Mouse (Mus musculus): ENCODE data around the gene Slco4a1. TPM values are rescaled to one million over a fixed set of nuclear protein-coding genes. Genes with fewer than 3 reads are reported as not detected.

The Slco4a1 gene
- polyA plus RNA-seq, 1 experiment from 2014 or later = 2.4 TPM

Other genes with a start within 250 kb of the Slco4a1 start
- gene Lama5, start 230.4 kb upstream of the Slco4a1 start, polyA plus RNA-seq (2014; fragmentation: Nextera tagmentation; extraction: Ambion mirVana) = 1.2 and 2.0 TPM in 2 replicates
- 398 and 421 TPM in 2 replicates for gene Rps21, start 198.9 kb upstream of the Slco4a1 start, polyA plus RNA-seq (2014; fragmentation: Nextera tagmentation; extraction: Ambion mirVana)
- 32.9 and 33.3 TPM in 2 replicates for gene Cables2, start 182.7 kb upstream of the Slco4a1 start, polyA plus RNA-seq (2014; fragmentation: Nextera tagmentation; extraction: Ambion mirVana)
- gene Rbbp8nl, start 166.4 kb upstream of the Slco4a1 start, polyA plus RNA-seq (2014; fragmentation: Nextera tagmentation; extraction: Ambion mirVana) = not detected in 2 replicates
- gene Gata5, start 121.5 kb upstream of the Slco4a1 start, polyA plus RNA-seq (2014; fragmentation: Nextera tagmentation; extraction: Ambion mirVana) = not detected in 2 replicates
- gene Ntsr1, start 43.7 kb downstream of the Slco4a1 start, polyA plus RNA-seq (2014; fragmentation: Nextera tagmentation; extraction: Ambion mirVana) = 1.6 and 2.3 TPM in 2 replicates
- gene Mrgbp, start 125.1 kb downstream of the Slco4a1 start, polyA plus RNA-seq (2014; fragmentation: Nextera tagmentation; extraction: Ambion mirVana) = 40.0 and 41.8 TPM in 2 replicates
- gene Ogfr, start 133.0 kb downstream of the Slco4a1 start, polyA plus RNA-seq (2014; fragmentation: Nextera tagmentation; extraction: Ambion mirVana) = 87.9 and 92.3 TPM in 2 replicates
- gene Col9a3, start 141.5 kb downstream of the Slco4a1 start, polyA plus RNA-seq (2014; fragmentation: Nextera tagmentation; extraction: Ambion mirVana) = 53.2 and 55.7 TPM in 2 replicates
- gene Tcfl5, start 186.5 kb downstream of the Slco4a1 start, polyA plus RNA-seq (2014; fragmentation: Nextera tagmentation; extraction: Ambion mirVana) = 0.53 and 0.75 TPM in 2 replicates